Mouse (Mus musculus): Measurements from ENCODE around the gene Gm37240. TPM values are rescaled to one million over a fixed set of nuclear protein-coding genes. Genes with fewer than 3 reads are reported as not detected.

The Gm37240 gene
- polyA plus RNA-seq, 1 experiment = 0.53 TPM

- no peak for DNase-seq (ENCODE audit: low read depth)
- TF ChIP-seq CTCF (IDR thresholded peaks at IDR 0.05; ENCODE audit: borderline replicate concordance, extremely low read depth, insufficient read depth, insufficient read length) (no peak), POLR2A (IDR thresholded peaks at IDR 0.05; ENCODE audit: borderline replicate concordance, extremely low read depth, insufficient read depth, insufficient read length, poor library complexity, severe bottlenecking) (no peak)
Measured at GRCm38 (mm10) chr3:84982688-84983087, 904.6 kb downstream of the Gm37240 start.

- no peak for TF ChIP-seq POLR2A (IDR thresholded peaks at IDR 0.05; ENCODE audit: borderline replicate concordance, extremely low read depth, insufficient read depth, insufficient read length, poor library complexity, severe bottlenecking)
- TF ChIP-seq CTCF (IDR thresholded peaks at IDR 0.05; ENCODE audit: borderline replicate concordance, extremely low read depth, insufficient read depth, insufficient read length) = no peak
- no peak for DNase-seq (ENCODE audit: low read depth)
Measured at GRCm38 (mm10) chr3:84980158-84980557, 907.2 kb downstream of the Gm37240 start.

- no peak for TF ChIP-seq POLR2A (IDR thresholded peaks at IDR 0.05; ENCODE audit: borderline replicate concordance, extremely low read depth, insufficient read depth, insufficient read length, poor library complexity, severe bottlenecking)
- no peak for TF ChIP-seq CTCF (IDR thresholded peaks at IDR 0.05; ENCODE audit: borderline replicate concordance, extremely low read depth, insufficient read depth, insufficient read length)
Measured at GRCm38 (mm10) chr3:84978676-84979075, 908.6 kb downstream of the Gm37240 start.

GRCm38 (mm10) chr3:84974193-84974592 is 913.1 kb downstream of the Gm37240 start:
- no peak for DNase-seq (ENCODE audit: low read depth)
- TF ChIP-seq CTCF (IDR thresholded peaks at IDR 0.05; ENCODE audit: borderline replicate concordance, extremely low read depth, insufficient read depth, insufficient read length) = no peak
- TF ChIP-seq POLR2A (IDR thresholded peaks at IDR 0.05; ENCODE audit: borderline replicate concordance, extremely low read depth, insufficient read depth, insufficient read length, poor library complexity, severe bottlenecking) = no peak

More at GRCm38 (mm10) chr3:84978676-84979075, 908.6 kb downstream of the Gm37240 start:
- no peak for DNase-seq (ENCODE audit: low read depth)

GRCm38 (mm10) chr3:84972881-84973280 is 914.4 kb downstream of the Gm37240 start:
- DNase-seq (ENCODE audit: low read depth) = no peak
- TF ChIP-seq POLR2A (IDR thresholded peaks at IDR 0.05; ENCODE audit: borderline replicate concordance, extremely low read depth, insufficient read depth, insufficient read length, poor library complexity, severe bottlenecking) (no peak), CTCF (IDR thresholded peaks at IDR 0.05; ENCODE audit: borderline replicate concordance, extremely low read depth, insufficient read depth, insufficient read length) (no peak)

GRCm38 (mm10) chr3:84971561-84971960 is 915.8 kb downstream of the Gm37240 start:
- DNase-seq (ENCODE audit: low read depth) = no peak
- TF ChIP-seq CTCF (IDR thresholded peaks at IDR 0.05; ENCODE audit: borderline replicate concordance, extremely low read depth, insufficient read depth, insufficient read length) (no peak), POLR2A (IDR thresholded peaks at IDR 0.05; ENCODE audit: borderline replicate concordance, extremely low read depth, insufficient read depth, insufficient read length, poor library complexity, severe bottlenecking) (no peak)

GRCm38 (mm10) chr3:84967364-84967763 is 920.0 kb downstream of the Gm37240 start:
- DNase-seq (ENCODE audit: low read depth) = no peak
- TF ChIP-seq CTCF (IDR thresholded peaks at IDR 0.05; ENCODE audit: borderline replicate concordance, extremely low read depth, insufficient read depth, insufficient read length) (no peak), POLR2A (IDR thresholded peaks at IDR 0.05; ENCODE audit: borderline replicate concordance, extremely low read depth, insufficient read depth, insufficient read length, poor library complexity, severe bottlenecking) (no peak)

- no peak for TF ChIP-seq POLR2A (IDR thresholded peaks at IDR 0.05; ENCODE audit: borderline replicate concordance, extremely low read depth, insufficient read depth, insufficient read length, poor library complexity, severe bottlenecking)
- TF ChIP-seq CTCF (IDR thresholded peaks at IDR 0.05; ENCODE audit: borderline replicate concordance, extremely low read depth, insufficient read depth, insufficient read length) = no peak
- no peak for DNase-seq (ENCODE audit: low read depth)
Measured at GRCm38 (mm10) chr3:84965156-84965555, 922.2 kb downstream of the Gm37240 start.

- no peak for TF ChIP-seq POLR2A (IDR thresholded peaks at IDR 0.05; ENCODE audit: borderline replicate concordance, extremely low read depth, insufficient read depth, insufficient read length, poor library complexity, severe bottlenecking)
- peak; percentile 48; the same call in 1 of the 2 replicates for TF ChIP-seq CTCF (IDR thresholded peaks at IDR 0.05; ENCODE audit: borderline replicate concordance, extremely low read depth, insufficient read depth, insufficient read length)
Measured at GRCm38 (mm10) chr3:84955857-84956256, 931.5 kb downstream of the Gm37240 start.

GRCm38 (mm10) chr3:84955011-84955775 is 932.1 kb downstream of the Gm37240 start:
- peak; percentile 79 for DNase-seq (ENCODE audit: low read depth)
- no peak for TF ChIP-seq CTCF (IDR thresholded peaks at IDR 0.05; ENCODE audit: borderline replicate concordance, extremely low read depth, insufficient read depth, insufficient read length)
- no peak for TF ChIP-seq POLR2A (IDR thresholded peaks at IDR 0.05; ENCODE audit: borderline replicate concordance, extremely low read depth, insufficient read depth, insufficient read length, poor library complexity, severe bottlenecking)

More at GRCm38 (mm10) chr3:84955857-84956256, 931.5 kb downstream of the Gm37240 start:
- DNase-seq (ENCODE audit: low read depth) = peak; percentile 75

- peak; percentile 55 for DNase-seq (ENCODE audit: low read depth)
- TF ChIP-seq POLR2A (IDR thresholded peaks at IDR 0.05; ENCODE audit: borderline replicate concordance, extremely low read depth, insufficient read depth, insufficient read length, poor library complexity, severe bottlenecking) (no peak), CTCF (IDR thresholded peaks at IDR 0.05; ENCODE audit: borderline replicate concordance, extremely low read depth, insufficient read depth, insufficient read length) (no peak)
Measured at GRCm38 (mm10) chr3:84952585-84953187, 934.6 kb downstream of the Gm37240 start.
